Comparison of ENCODE assay signal across 18 mouse cellular contexts in genomic region chr10:110962172-110962571, GRCm38 (mm10). TPM values are rescaled to one million over a fixed set of nuclear protein-coding genes. Genes with fewer than 3 reads are reported as not detected.
DNase-seq lines count a peak whose midpoint lies in the region; ATAC-seq and TF ChIP-seq lines count a peak whose summit lies in the region.
"Had no signal": no experiment of that assay in that cellular context is flagged by ENCODE, and none has a peak within 500 bp of the region (broad histone marks: within the 10 kb centered on the region; RNA-seq: fewer than 3 reads in every experiment).

No protein-coding gene starts in this region.

- no peak overlapping the region for H3K27ac ChIP-seq in forebrain, postnatal 0 days (ENCODE audit: low read depth, low read length)
- no peak overlapping the region for H3K27ac ChIP-seq in forebrain, embryonic 14.5 days (ENCODE audit: low read depth, low read length)
- H3K27ac ChIP-seq: heart, embryonic 10.5 days; limb, embryonic 15.5 days had no signal

- WGBS in forebrain, postnatal 0 days: 33% methylated on average over 1 of the region's 1 CpGs
- WGBS in forebrain, embryonic 14.5 days: 44% methylated on average over 1 of the region's 1 CpGs

- H3K4me3 ChIP-seq in forebrain, postnatal 0 days (ENCODE audit: low read depth, low read length): no peak overlapping the region
- H3K4me3 ChIP-seq in forebrain, embryonic 14.5 days (ENCODE audit: low read depth, low read length): no peak overlapping the region
- H3K4me3 ChIP-seq: heart, embryonic 10.5 days; limb, embryonic 15.5 days; megakaryocyte, embryonic 14.5 days had no signal

- TF ChIP-seq CTCF in forebrain, postnatal 0 days (IDR thresholded peaks at IDR 0.05; ENCODE audit: low read depth): peak; percentile 37

- no peaks in the 10 kb centered on the region for H3K4me1 ChIP-seq in forebrain, postnatal 0 days (ENCODE audit: insufficient read depth)
- no peaks in the 10 kb centered on the region for H3K4me1 ChIP-seq in forebrain, embryonic 14.5 days (ENCODE audit: control insufficient read depth, insufficient read depth, low read length)
- H3K4me1 ChIP-seq: limb, embryonic 15.5 days had no signal

- peaks cover 18% of the 10 kb centered on the region for H3K36me3 ChIP-seq in forebrain, postnatal 0 days (ENCODE audit: insufficient read depth)
- peaks cover 33% of the 10 kb centered on the region for H3K36me3 ChIP-seq in forebrain, embryonic 14.5 days (ENCODE audit: control insufficient read depth, insufficient read depth, low read length)

- H3K9me3 ChIP-seq in forebrain, postnatal 0 days (ENCODE audit: low read length): no peaks in the 10 kb centered on the region
- no peaks in the 10 kb centered on the region for H3K9me3 ChIP-seq in forebrain, embryonic 14.5 days (replicated peaks; ENCODE audit: control insufficient read depth, low read length)
- H3K9me3 ChIP-seq: heart, embryonic 10.5 days; limb, embryonic 15.5 days; megakaryocyte, embryonic 14.5 days had no signal

- DNase-seq in forebrain, postnatal 0 days: no peak
- DNase-seq in forebrain, embryonic 14.5 days (ENCODE audit: low spot score): no peak
- peak; percentile 43 to 51 for DNase-seq in kidney, postnatal 36 days
- DNase-seq in kidney, postnatal 4 days: no peak
- DNase-seq in 416B (ENCODE audit: low read depth): peak; percentile 26
- peak; percentile 26 for DNase-seq in brain, adult 2 months (ENCODE audit: low read depth, low spot score)
- no peak for DNase-seq in thymus, adult 18-20 months
- no peak for DNase-seq in left cerebral cortex, adult 11 months (ENCODE audit: low spot score)
- DNase-seq: adrenal gland, postnatal 10 days; cerebellum, adult 18-20 months; heart, postnatal 4 days; layer of hippocampus, postnatal 36 days; right cerebral cortex, postnatal 25 days; thymus, postnatal 25 days had no signal

- ATAC-seq in forebrain, postnatal 0 days: no peak
- no peak for ATAC-seq in forebrain, embryonic 14.5 days
- ATAC-seq: intestine, embryonic 16.5 days had no signal

- H3K9ac ChIP-seq in forebrain, postnatal 0 days: no peak overlapping the region
- H3K9ac ChIP-seq in forebrain, embryonic 14.5 days (ENCODE audit: low read length): no peak overlapping the region
- H3K9ac ChIP-seq: limb, embryonic 15.5 days had no signal

- no peak overlapping the region for H3K4me2 ChIP-seq in forebrain, postnatal 0 days (ENCODE audit: low read depth)
- H3K4me2 ChIP-seq in forebrain, embryonic 14.5 days (ENCODE audit: low read length): no peak overlapping the region
- H3K4me2 ChIP-seq: limb, embryonic 15.5 days had no signal

- no peaks in the 10 kb centered on the region for H3K27me3 ChIP-seq in forebrain, postnatal 0 days (ENCODE audit: insufficient read depth, low read length)
- H3K27me3 ChIP-seq in forebrain, embryonic 14.5 days (replicated peaks; ENCODE audit: control insufficient read depth, insufficient read depth, low read length): no peaks in the 10 kb centered on the region
- H3K27me3 ChIP-seq: limb, embryonic 15.5 days; megakaryocyte, embryonic 14.5 days had no signal

RNA-seq across cellular contexts. Expression of gene Csrp2, which starts 42.6 kb away (rescaled TPM):
- total RNA-seq in forebrain, postnatal 0 days (2014; rRNA removed): 147 and 199 TPM in 2 replicates
- 128 and 164 TPM in 2 replicates for polyA plus RNA-seq in forebrain, postnatal 0 days (2015; fragmentation: Nextera tagmentation; extraction: Ambion mirVana)
- polyA plus RNA-seq in forebrain, embryonic 14.5 days (2014; fragmentation: Nextera tagmentation; extraction: Ambion mirVana): 181 and 218 TPM in 2 replicates

RNA-seq across cellular contexts. Expression of gene Zdhhc17, which starts 47.8 kb away (rescaled TPM):
- 66.9 and 71.6 TPM in 2 replicates for total RNA-seq in forebrain, postnatal 0 days (2014; rRNA removed)
- polyA plus RNA-seq in forebrain, postnatal 0 days (2015; fragmentation: Nextera tagmentation; extraction: Ambion mirVana): 31.1 and 41.7 TPM in 2 replicates
- polyA plus RNA-seq in forebrain, embryonic 14.5 days (2014; fragmentation: Nextera tagmentation; extraction: Ambion mirVana): 54.2 and 64.3 TPM in 2 replicates

Comparison
In these comparisons a context has a peak if more than half of its experiments do, and no peak if none do; other contexts are left out.
1. DNase-seq: peak in kidney, postnatal 36 days (2 of 2), 416B (single experiment) and brain, adult 2 months (single experiment); none in forebrain, postnatal 0 days (single experiment), forebrain, embryonic 14.5 days (single experiment), kidney, postnatal 4 days (0 of 2), thymus, adult 18-20 months (0 of 2) and left cerebral cortex, adult 11 months (single experiment).